Mouse (Mus musculus) testis, adult 10 weeks (tissue): ENCODE data around the gene Rdh19. TPM values are rescaled to one million over a fixed set of nuclear protein-coding genes. Genes with fewer than 3 reads are reported as not detected.

Experiments
- polyA plus RNA-seq: library from polyadenylated mRNA; stranded (reverse); fragments of 350-450 nt; fragmentation: Illumina TruSeq; extraction: RNeasy Lipid Tissue Mini Kit (QIAGEN cat#74804); gene quantifications from one replicate; pipeline ENCODE4 v1.2.3, GENCODE M21; 2014; ENCODE audit warnings: low read depth, low replicate concordance

Rdh19 gene
- polyA plus RNA-seq: not detected

DNA sequence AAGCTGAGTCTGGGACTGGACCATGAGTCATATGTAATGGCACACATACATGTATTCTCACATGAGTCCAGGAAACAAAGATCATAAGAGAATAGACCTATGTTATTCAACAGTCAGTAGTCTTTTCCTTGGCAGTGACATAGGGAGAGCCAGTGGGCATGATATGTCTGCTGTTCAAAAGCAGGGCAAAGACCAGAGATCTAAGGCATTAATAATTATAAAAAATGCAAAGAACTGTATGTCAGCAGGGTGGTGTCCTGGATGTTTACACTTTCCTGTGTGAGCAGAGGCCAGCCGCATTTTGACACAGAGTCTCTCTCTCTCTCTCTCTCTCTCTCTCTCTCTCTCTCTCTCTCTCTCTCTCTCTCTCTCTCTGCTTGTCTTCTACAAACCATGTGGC is at the start of gene Rdh19:
Rdh19 (plus strand) TSS at position 301 of the 400 bp plus-strand sequence.

GRCm38 (mm10) chr10:127800891-127801290 is 48.8 kb upstream of the Rdh19 start, which contains the start of gene Rdh16:
Gene Rdh16, plus strand, starts transcription at chr10:127801152.

GRCm38 (mm10) chr10:127866232-127866631 is 16.5 kb downstream of the Rdh19 start, which contains the start of gene Rdh16f2:
Gene Rdh16f2, plus strand, starts transcription at chr10:127866474.

DNA sequence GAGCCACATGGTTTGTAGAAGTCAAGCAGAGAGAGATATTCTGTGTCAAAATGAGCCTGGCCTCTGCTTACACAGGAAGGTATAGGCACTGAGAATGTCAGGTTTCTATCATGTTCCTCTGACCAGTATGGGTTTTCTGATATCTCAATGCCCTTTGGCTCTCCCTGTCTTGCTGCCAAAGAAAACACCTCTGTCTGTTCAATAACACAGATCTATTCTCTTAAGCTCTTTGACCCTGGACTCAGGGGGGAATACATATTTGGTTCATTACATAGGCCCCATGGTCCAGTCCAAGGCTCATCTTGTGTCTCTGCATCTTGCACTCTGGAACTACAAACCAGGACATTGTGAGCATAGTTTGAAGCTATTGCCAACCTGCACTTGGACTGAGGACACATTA is 38.9 kb downstream of the Rdh19 start, which contains the start of gene Rdh7:
Rdh7 (minus strand) TSS at position 213 of the 400 bp plus-strand sequence.

GRCm38 (mm10) chr10:127898218-127898617 is 48.5 kb downstream of the Rdh19 start, which contains the start of gene Sdr9c7:
Gene Sdr9c7, plus strand, starts transcription at chr10:127898518.

Other genes with a start within 250 kb of the Rdh19 start
- 0.77 TPM for gene Lrp1, start 228.8 kb upstream of the Rdh19 start, polyA plus RNA-seq
- gene Stat6, start 206.9 kb upstream of the Rdh19 start, polyA plus RNA-seq: 1.3 TPM
- 76.1 TPM for gene Nemp1, start 183.0 kb upstream of the Rdh19 start, polyA plus RNA-seq
- gene Nab2, start 181.4 kb upstream of the Rdh19 start, polyA plus RNA-seq: 2.2 TPM
- 2.4 TPM for gene Myo1a, start 144.8 kb upstream of the Rdh19 start, polyA plus RNA-seq
- gene Tac2, start 125.5 kb upstream of the Rdh19 start, polyA plus RNA-seq: not detected
- gene Zbtb39, start 110.4 kb upstream of the Rdh19 start, polyA plus RNA-seq: 2.0 TPM
- 0.13 TPM for gene Gpr182, start 98.2 kb upstream of the Rdh19 start, polyA plus RNA-seq
- 0.04 TPM for gene Rdh1, start 90.2 kb upstream of the Rdh19 start, polyA plus RNA-seq
- gene Rdh16f1, start 90.1 kb upstream of the Rdh19 start, polyA plus RNA-seq: not detected
- gene Rdh9, start 73.5 kb upstream of the Rdh19 start, polyA plus RNA-seq: 0.45 TPM
- gene Rdh16, start 48.8 kb upstream of the Rdh19 start, polyA plus RNA-seq: 0.13 TPM
- not detected for gene Rdh16f2, start 16.5 kb downstream of the Rdh19 start, polyA plus RNA-seq
- not detected for gene Rdh7, start 38.9 kb downstream of the Rdh19 start, polyA plus RNA-seq
- gene Sdr9c7, start 48.6 kb downstream of the Rdh19 start, polyA plus RNA-seq: 0.69 TPM
- gene Hsd17b6, start 157.7 kb downstream of the Rdh19 start, polyA plus RNA-seq: not detected
- gene Prim1, start 165.2 kb downstream of the Rdh19 start, polyA plus RNA-seq: 23.5 TPM
- 988 TPM for gene Naca, start 185.6 kb downstream of the Rdh19 start, polyA plus RNA-seq
- gene Ptges3, start 209.0 kb downstream of the Rdh19 start, polyA plus RNA-seq: 541 TPM
- 333 TPM for gene Atp5b, start 233.3 kb downstream of the Rdh19 start, polyA plus RNA-seq
- 58.1 TPM for gene Baz2a, start 241.6 kb downstream of the Rdh19 start, polyA plus RNA-seq